Mouse (Mus musculus): ENCODE measurements at regions not wholly inside any gene's neighbourhood (a gene's known extent, or its start where the extent isn't known, plus 50 kb on each side); places are given as distances from the start of the nearest gene placed in this dataset.
"Not testable (repeated sequence)": the region's sequence is repeated elsewhere in the genome, so short reads cannot be mapped to it uniquely, and the experiment has no call there.

DNA sequence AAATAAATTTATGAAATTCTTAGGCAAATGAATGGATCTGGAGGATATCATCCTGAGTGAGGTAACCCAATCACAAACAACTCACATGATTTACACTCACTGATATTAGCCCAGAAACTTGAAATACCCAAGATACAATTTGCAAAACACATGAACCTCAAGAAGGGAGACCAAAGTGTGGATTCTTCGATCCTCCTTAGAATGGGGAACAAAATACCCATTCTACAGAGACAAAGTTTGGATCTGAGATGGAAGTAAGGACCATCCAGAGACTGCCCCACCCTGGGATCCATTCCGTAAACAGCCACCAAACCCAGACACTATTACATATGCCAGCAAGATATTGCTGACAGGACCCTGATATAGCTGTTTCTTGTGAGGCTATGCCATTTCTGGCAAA lies 971.2 kb downstream of the Agbl1 start:
- DNase-seq, result not testable (repeated sequence)

DNA sequence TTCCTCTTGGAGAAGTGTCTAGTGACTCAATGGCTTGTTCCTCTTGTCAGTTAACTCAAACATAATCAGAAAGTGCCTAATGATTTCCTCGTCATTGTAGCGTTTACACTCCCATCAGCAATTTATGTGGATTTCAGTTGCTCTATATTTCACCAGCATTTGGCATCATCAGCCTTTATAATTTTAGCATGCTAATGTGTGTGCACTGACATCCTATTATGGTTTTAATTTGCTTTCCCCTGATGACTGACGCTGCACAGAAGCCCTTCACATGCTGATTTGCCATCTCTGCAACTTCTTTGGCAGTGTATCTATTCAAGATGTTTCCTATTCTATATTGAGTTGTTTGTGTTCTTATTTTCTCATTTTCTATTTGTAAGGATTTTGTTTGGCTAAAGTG lies 975.9 kb downstream of the Agbl1 start:
- DNase-seq, result no peak

DNA sequence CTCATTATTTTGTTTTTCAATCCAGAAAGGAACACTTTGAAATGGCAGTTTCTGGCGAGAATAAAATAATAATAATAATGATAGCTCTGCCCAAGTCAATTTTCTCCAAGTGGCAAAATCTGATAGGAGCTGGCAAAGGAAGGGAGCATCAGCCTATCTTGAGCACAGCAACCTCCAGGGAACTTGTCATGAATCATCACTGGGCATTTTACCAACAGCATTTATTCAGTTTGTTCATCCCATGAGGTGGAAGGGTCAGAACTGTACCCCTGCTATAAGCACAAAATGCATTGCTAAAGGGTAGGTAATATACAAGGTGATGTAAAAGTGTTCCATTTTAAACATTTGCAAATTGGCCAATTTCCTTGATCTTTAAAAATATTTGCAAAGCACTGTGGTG lies 1019.7 kb downstream of the Agbl1 start:
- no peak for DNase-seq

DNA sequence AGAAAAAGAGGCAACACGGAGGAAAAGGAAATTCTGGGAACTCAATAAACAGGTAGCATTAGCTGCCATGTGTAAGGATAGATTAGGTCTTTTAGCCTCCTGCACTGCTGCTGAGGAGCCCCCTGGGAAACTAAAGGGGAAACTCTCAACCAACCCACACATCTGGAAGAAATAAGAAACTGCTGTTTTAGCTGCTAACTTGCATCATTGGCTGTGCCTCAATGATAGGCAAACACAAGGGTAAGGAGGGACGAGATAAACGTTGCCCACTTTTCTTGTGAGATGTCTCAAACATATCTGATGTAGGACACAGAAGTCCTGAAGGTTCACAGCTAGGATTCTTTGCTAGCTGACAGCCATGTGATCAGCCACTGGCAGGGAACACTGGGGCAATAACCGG lies 1058.0 kb downstream of the Agbl1 start:
- DNase-seq, result no peak

DNA sequence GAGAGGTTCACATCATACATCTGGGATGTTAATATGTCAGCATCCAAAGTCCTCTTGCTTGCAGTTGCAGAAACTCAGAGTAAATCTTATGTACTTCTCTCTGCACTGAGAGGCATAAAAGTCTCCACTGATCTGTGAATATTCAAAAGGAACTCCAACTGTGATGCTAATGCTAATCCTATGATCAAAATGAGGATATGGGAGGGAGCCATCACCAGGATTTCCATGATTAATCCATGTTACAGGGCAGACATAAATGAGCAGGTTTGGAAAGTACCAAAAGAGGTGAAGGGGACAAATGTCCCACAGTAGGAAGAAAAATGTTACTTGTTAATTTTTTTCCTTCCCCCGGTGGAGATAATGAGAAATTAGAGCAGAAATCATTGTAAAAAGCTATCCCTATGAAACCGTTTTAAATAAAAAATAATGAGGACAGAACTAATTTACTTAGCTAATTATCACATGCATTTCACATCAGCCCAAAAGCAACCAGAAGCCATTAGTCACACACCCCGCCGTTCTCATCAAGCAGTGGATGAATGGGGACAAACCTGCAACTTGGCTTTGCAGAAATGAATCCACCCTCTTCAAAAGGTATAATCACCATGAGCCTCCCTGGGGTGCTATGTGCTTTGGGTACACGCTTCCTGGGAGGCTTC lies 1065.4 kb downstream of the Agbl1 start:
- DNase-seq, result no peak

DNA sequence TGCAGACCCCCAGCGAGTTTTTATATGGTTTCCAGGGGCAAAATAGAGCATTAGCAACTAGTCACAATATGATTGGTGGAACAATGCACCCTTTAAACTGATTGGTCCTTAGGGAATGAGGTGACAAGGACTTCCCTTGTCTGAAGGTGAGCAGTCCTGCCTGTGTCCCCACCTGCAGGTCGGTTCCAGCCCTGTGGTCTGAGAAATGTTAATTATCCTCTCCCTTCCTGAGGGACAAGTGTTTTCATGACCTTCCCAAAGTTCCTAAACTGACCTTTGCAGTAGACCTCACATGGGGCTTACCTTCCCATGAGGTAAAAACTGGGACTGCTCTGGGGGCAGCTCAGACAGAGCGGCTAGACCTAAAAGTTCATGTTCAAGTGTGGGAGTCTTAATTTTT lies 1073.5 kb downstream of the Agbl1 start:
- no peak for DNase-seq

DNA sequence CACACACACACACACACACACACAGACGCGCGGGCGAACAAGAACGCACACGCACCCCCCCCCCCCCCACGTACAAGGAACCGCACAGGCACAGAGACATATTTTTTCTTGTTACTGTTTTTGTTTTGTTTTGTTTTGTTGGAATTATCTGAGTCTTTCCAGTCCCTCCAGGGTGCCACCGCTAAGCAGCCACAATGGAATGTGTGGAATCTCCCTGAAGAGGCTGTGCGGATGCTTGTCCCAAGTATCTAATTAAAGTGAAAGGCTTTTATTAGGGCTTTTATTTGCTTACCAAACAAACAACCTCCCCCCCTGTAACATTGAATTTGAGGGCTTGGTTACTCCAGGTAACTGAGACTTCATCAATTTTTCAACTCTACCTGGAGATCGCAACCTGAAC lies 1074.2 kb downstream of the Agbl1 start:
- DNase-seq, result peak in 1 of 2 experiments; percentile 1

DNA sequence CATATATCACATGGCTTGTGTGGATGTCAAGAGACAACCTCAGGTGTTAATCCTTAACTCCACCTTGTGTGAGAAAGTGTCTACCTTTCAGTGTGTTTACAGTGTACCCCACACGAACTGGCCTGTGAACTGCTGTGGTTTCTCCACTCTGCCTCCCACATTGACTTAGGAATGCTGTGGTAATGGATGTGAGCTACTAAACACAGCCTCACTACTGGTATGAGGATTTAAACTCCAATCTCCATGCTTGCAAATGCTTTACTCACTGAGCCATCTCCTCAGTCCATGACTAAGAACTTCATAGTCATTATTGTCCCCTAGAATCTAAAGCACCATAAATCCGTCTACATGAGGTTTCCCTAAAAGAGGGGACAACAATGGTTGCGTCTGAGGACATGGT lies 1075.8 kb downstream of the Agbl1 start:
- DNase-seq, result no peak

DNA sequence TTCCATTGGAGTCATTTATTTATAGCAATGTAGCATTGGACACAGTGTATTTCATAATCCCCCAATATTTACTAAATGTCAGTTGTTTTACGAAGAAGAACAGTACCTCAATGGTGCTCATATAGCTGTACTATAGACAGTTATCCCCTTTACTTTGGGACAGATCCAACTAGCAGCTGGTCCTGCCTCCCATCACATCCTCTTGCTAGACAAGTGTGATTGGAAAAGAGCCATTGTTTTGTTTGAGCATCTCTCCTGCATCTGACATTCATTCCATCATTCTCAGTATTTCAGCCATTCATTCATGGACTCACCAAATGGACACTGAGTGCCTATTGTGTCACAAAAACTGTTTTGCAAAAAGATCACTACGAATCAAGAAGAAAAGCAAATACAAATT lies 1082.0 kb downstream of the Agbl1 start:
- no peak for DNase-seq

DNA sequence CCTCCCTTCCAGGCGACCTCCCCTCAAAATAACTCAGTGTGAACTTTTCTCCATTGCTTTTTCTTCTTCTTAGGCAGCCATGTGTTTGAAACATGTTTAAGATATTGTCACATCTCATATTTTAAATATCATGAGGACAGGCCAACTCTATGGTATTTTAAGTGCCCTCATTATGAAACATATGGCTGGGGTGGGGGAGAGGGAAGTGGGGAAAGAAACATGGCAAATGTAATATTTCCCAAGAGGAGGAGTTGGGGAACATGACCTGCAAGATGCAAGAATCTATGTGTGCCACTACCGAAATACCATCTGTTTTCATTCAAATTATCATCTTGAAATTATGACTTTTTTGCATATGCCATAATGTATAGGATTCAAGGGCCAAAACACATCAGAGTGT lies 1095.5 kb downstream of the Agbl1 start:
- no peak for DNase-seq

DNA sequence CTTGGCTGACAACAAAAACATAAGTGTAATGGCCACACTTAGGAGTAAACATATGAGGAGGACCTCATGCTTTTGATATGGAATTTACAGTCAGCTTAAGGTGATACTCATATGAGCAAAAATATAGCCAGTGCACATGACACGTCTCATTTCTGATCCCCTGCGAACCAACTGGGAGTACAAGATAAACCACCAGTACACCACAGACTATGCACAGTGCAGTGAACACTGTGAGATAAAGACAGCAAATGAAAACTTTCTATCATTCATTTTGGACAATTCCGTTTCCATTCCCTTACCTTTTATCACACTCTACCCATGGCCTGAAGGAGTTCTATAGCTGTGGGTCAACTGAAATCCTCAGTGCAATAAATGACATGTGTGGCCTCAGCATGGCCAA lies 1097.1 kb downstream of the Agbl1 start:
- no peak for DNase-seq

DNA sequence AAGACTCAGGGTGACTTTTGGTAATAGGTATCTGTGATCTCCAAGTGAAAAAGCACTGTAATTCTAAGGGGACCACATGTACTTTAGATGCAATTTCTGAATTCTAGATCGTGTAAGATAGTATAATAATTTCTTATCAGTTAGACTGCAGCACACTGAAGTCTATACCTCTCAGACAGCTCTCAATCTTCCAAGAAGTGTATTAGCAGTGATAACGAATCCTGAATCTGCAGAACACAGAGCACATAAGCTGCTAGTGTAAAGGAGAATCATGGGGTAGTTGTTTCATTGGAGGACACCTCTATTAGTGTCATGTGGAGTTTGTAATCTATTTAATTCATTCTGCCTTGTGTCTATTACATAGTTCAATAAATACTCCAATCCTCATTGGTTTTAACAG lies 1097.8 kb downstream of the Agbl1 start:
- no peak for DNase-seq

DNA sequence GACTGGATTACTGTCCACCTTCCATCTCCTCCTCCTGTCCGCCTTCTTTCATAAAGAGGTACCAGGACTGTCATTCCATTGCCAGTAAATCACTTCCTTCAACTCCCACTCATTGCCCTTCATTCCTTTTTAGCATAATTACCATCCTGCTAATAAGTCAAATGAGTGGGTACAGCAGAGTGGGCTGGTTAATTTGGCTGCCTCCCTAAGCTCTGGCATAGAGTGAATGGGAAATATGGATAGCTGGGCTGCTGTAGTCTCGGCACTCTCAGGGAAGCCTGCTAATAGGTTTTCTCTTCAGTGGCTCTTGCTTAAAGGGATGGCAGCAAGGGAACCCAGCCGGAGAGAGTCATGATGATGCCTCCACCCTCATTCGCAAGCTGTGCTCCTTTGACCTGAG lies 1108.9 kb downstream of the Agbl1 start:
- no peak for DNase-seq
